Mouse (Mus musculus) stomach, postnatal 0 days (tissue): ENCODE measurements at regions not wholly inside any gene's neighbourhood (a gene's known extent, or its start where the extent isn't known, plus 50 kb on each side); places are given as distances from the start of the nearest gene placed in this dataset.

Source experiments
- ATAC-seq: fragments of 200-750 bp; cut with Nextera tagmentation; 2 replicates; pipeline ENCODE4 v1.8.0; 2017; ENCODE audit not compliant: low FRiP score, low TSS enrichment
- DNase-seq: peaks from one replicate; pipeline ENCODE4 v3.0.0-alpha.2; 2016; ENCODE audit warnings: low spot score
- H3K27ac ChIP-seq: fragments of 300-500 bp; sonication (generic); replicated peaks from 2 replicates; pipeline ENCODE4 v1.5.1; 2014; ENCODE audit warnings: mild to moderate bottlenecking, control low read depth
- H3K27me3 ChIP-seq: fragments of 300-500 bp; sonication (generic); 2 replicates; pipeline ENCODE4 v1.6.1; 2014; ENCODE audit warnings: low read length; ENCODE audit not compliant: control insufficient read depth, insufficient read depth
- H3K36me3 ChIP-seq: fragments of 300-500 bp; sonication (generic); 2 replicates; pipeline ENCODE4 v1.6.1; 2014; ENCODE audit warnings: low read length, mixed read lengths; ENCODE audit not compliant: control insufficient read depth, insufficient read depth
- H3K4me1 ChIP-seq: fragments of 300-500 bp; sonication (generic); replicated peaks from 2 replicates; pipeline ENCODE4 v1.6.1; 2014; ENCODE audit warnings: antibody characterized with exemption; ENCODE audit not compliant: control insufficient read depth, insufficient read depth
- H3K4me2 ChIP-seq: fragments of 300-500 bp; sonication (generic); replicated peaks from 2 replicates; pipeline ENCODE4 v1.6.1; 2014; ENCODE audit warnings: low read depth, mild to moderate bottlenecking, control low read depth, moderate library complexity
- H3K4me3 ChIP-seq: fragments of 300-500 bp; sonication (generic); 2 replicates; pipeline ENCODE4 v1.5.1; 2014; ENCODE audit warnings: low read depth, low read length, control low read depth
- H3K9ac ChIP-seq: fragments of 300-500 bp; sonication (generic); 2 replicates; pipeline ENCODE4 v1.6.1; 2014; ENCODE audit warnings: mild to moderate bottlenecking, low read length, control low read depth, mixed read lengths
- H3K9me3 ChIP-seq: fragments of 300-500 bp; sonication (generic); 2 replicates; pipeline ENCODE4 v1.6.1; 2016; ENCODE audit warnings: low read length; ENCODE audit not compliant: control insufficient read depth
- CTCF ChIP-seq: IDR thresholded peaks from 2 replicates; pipeline ENCODE4 v1.5.1; 2016; ENCODE audit warnings: antibody characterized with exemption, low read depth, mild to moderate bottlenecking, moderate library complexity
- EP300 ChIP-seq: optimal IDR thresholded peaks from 2 replicates; pipeline ENCODE3; 2016; ENCODE audit warnings: antibody characterized with exemption
- WGBS: fragments of 180-500 bp; shearing (Covaris S2); extraction: QIAGEN DNeasy Blood & Tissue Kit; methylation state at CpG from one replicate; pipeline ENCODE4 v1.1.7; 2014; 5-methylcytosine and 5-hydroxymethylcytosine counted together

- H3K4me1 ChIP-seq = no peaks in the 10 kb centered on the region; the same call in 1 of the 2 replicates
- no peak overlapping the region for H3K4me2 ChIP-seq
- no peak overlapping the region for H3K9ac ChIP-seq
- H3K4me3 ChIP-seq = no peak overlapping the region
- H3K36me3 ChIP-seq = no peaks in the 10 kb centered on the region
- DNase-seq (no peak), ATAC-seq (no peak)
- no peaks in the 10 kb centered on the region for H3K9me3 ChIP-seq
- WGBS = 73% methylated on average over 6 of the region's 6 CpGs
- no peaks in the 10 kb centered on the region for H3K27me3 ChIP-seq
- no peak overlapping the region for H3K27ac ChIP-seq
- TF ChIP-seq CTCF (no peak), EP300 (no peak)
These were observed 61.5 kb downstream of the Ccna1 start for GRCm38 (mm10) chr3:54993761-54994160.

- H3K4me1 ChIP-seq = no peaks in the 10 kb centered on the region; the same call in 1 of the 2 replicates
- H3K4me2 ChIP-seq = no peak overlapping the region
- TF ChIP-seq EP300 = no peak
- TF ChIP-seq CTCF = no peak
- ATAC-seq = no peak
- no peaks in the 10 kb centered on the region for H3K9me3 ChIP-seq
- no peak for DNase-seq
- no peaks in the 10 kb centered on the region for H3K27me3 ChIP-seq
- no peak overlapping the region for H3K9ac ChIP-seq
- WGBS = 7% methylated on average over 5 of the region's 5 CpGs
- H3K36me3 ChIP-seq = no peaks in the 10 kb centered on the region
- H3K27ac ChIP-seq = no peak overlapping the region
- no peak overlapping the region for H3K4me3 ChIP-seq
These were observed 65.2 kb downstream of the Ccna1 start for GRCm38 (mm10) chr3:54990073-54990472.

- Histone ChIP-seq H3K9me3 (no peaks in the 10 kb centered on the region), H3K4me3 (no peak overlapping the region), H3K4me2 (no peak overlapping the region), H3K9ac (no peak overlapping the region), H3K4me1 (no peaks in the 10 kb centered on the region; the same call in 1 of the 2 replicates), H3K27ac (no peak overlapping the region), H3K27me3 (no peaks in the 10 kb centered on the region), H3K36me3 (no peaks in the 10 kb centered on the region)
- peak; percentile 26 for DNase-seq
- ATAC-seq = no peak
- WGBS = 17% methylated on average over 8 of the region's 8 CpGs
- TF ChIP-seq CTCF (no peak), EP300 (no peak)
These were observed 65.9 kb downstream of the Ccna1 start for GRCm38 (mm10) chr3:54989358-54989757.

GRCm38 (mm10) chr3:54981488-54981887 lies 65.8 kb upstream of the Sertm1 start:
- WGBS = 82% methylated on average over 2 of the region's 2 CpGs

GRCm38 (mm10) chr3:54980312-54980711 lies 64.6 kb upstream of the Sertm1 start:
- H3K9me3 ChIP-seq = no peaks in the 10 kb centered on the region
- no peak overlapping the region for H3K4me3 ChIP-seq
- H3K27me3 ChIP-seq = no peaks in the 10 kb centered on the region
- 44% methylated on average over 2 of the region's 2 CpGs for WGBS
- TF ChIP-seq CTCF (no peak), EP300 (no peak)
- no peaks in the 10 kb centered on the region for H3K4me1 ChIP-seq
- DNase-seq (no peak), ATAC-seq (no peak)
- H3K36me3 ChIP-seq = no peaks in the 10 kb centered on the region
- H3K9ac ChIP-seq = no peak overlapping the region
- H3K4me2 ChIP-seq = no peak overlapping the region
- no peak overlapping the region for H3K27ac ChIP-seq

More at GRCm38 (mm10) chr3:54981488-54981887, 65.8 kb upstream of the Sertm1 start:
- no peak overlapping the region for H3K4me2 ChIP-seq
- H3K27ac ChIP-seq = no peak overlapping the region
- no peaks in the 10 kb centered on the region for H3K4me1 ChIP-seq
- ATAC-seq = no peak
- no peak overlapping the region for H3K9ac ChIP-seq
- no peaks in the 10 kb centered on the region for H3K9me3 ChIP-seq
- DNase-seq = no peak
- H3K27me3 ChIP-seq = no peaks in the 10 kb centered on the region
- no peak overlapping the region for H3K4me3 ChIP-seq
- no peak for TF ChIP-seq EP300
- no peak for TF ChIP-seq CTCF
- no peaks in the 10 kb centered on the region for H3K36me3 ChIP-seq

GRCm38 (mm10) chr3:54965512-54965911 lies 49.8 kb upstream of the Sertm1 start:
- TF ChIP-seq EP300 (no peak), CTCF (no peak)
- 70% methylated on average over 6 of the region's 6 CpGs for WGBS
- ATAC-seq (no peak), DNase-seq (no peak)
- Histone ChIP-seq H3K4me2 (no peak overlapping the region), H3K9me3 (no peaks in the 10 kb centered on the region), H3K27me3 (no peaks in the 10 kb centered on the region), H3K9ac (no peak overlapping the region), H3K27ac (no peak overlapping the region), H3K4me3 (no peak overlapping the region), H3K36me3 (no peaks in the 10 kb centered on the region), H3K4me1 (no peaks in the 10 kb centered on the region)
